Mouse (Mus musculus) limb, embryonic 14.5 days (tissue): ENCODE measurements around the gene Fam71f1. TPM values are rescaled to one million over a fixed set of nuclear protein-coding genes. Genes with fewer than 3 reads are reported as not detected.
A peak's percentile ranks its signal among the peaks of the same experiment; 100 is the strongest.

Experiments used
- ATAC-seq: fragments of 200-750 bp; cut with Nextera tagmentation; 2 replicates; pipeline ENCODE4 v1.8.0; 2017; ENCODE audit warnings: low read depth, moderate number of reproducible peaks, moderate TSS enrichment; ENCODE audit not compliant: low FRiP score
- DNase-seq: peaks from one replicate; pipeline ENCODE4 v3.0.0-alpha.2; 2015; ENCODE audit warnings: low spot score
- H3K27ac ChIP-seq: fragments of 300-500 bp; sonication (generic); replicated peaks from 2 replicates; pipeline ENCODE4 v1.5.1; 2014; ENCODE audit warnings: low read depth, mild to moderate bottlenecking, low read length, moderate library complexity, mixed read lengths
- H3K27me3 ChIP-seq: fragments of 300-500 bp; sonication (generic); 2 replicates; pipeline ENCODE4 v1.6.1; 2014; ENCODE audit warnings: low read length, mixed read lengths; ENCODE audit not compliant: control insufficient read depth, insufficient read depth
- H3K36me3 ChIP-seq: fragments of 300-500 bp; sonication (generic); 2 replicates; pipeline ENCODE4 v1.6.1; 2014; ENCODE audit warnings: mild to moderate bottlenecking, low read length, moderate library complexity, mixed read lengths; ENCODE audit not compliant: control insufficient read depth, insufficient read depth
- H3K4me1 ChIP-seq: fragments of 300-500 bp; sonication (generic); 2 replicates; pipeline ENCODE4 v1.6.1; 2014; ENCODE audit warnings: antibody characterized with exemption, low read length, mixed read lengths; ENCODE audit not compliant: control insufficient read depth, insufficient read depth
- H3K4me2 ChIP-seq: fragments of 300-500 bp; sonication (generic); replicated peaks from 2 replicates; pipeline ENCODE4 v1.6.1; 2014; ENCODE audit warnings: low read depth, mild to moderate bottlenecking, low read length, moderate library complexity; ENCODE audit not compliant: severe bottlenecking
- H3K4me3 ChIP-seq: fragments of 300-500 bp; sonication (generic); replicated peaks from 2 replicates; pipeline ENCODE4 v1.5.1; 2014; ENCODE audit warnings: low read length
- H3K9ac ChIP-seq: fragments of 300-500 bp; sonication (generic); 2 replicates; pipeline ENCODE4 v1.6.1; 2014; ENCODE audit warnings: mild to moderate bottlenecking, low read depth, low read length, moderate library complexity; ENCODE audit not compliant: severe bottlenecking
- H3K9me3 ChIP-seq: fragments of 300-500 bp; sonication (generic); 2 replicates; pipeline ENCODE4 v1.6.1; 2016; ENCODE audit warnings: low read length; ENCODE audit not compliant: control insufficient read depth
- POLR2A ChIP-seq: fragments of 200-500 bp; IDR thresholded peaks from 2 replicates; pipeline ENCODE4 v1.8.0; 2012; ENCODE audit warnings: inconsistent platforms, mild to moderate bottlenecking, moderate library complexity, borderline replicate concordance; ENCODE audit not compliant: insufficient read depth, insufficient read length; ENCODE audit errors: extremely low read depth
- WGBS: fragments of 180-500 bp; shearing (Covaris S2); extraction: QIAGEN DNeasy Blood & Tissue Kit; methylation state at CpG from one replicate; pipeline ENCODE4 v1.1.7; 2014; 5-methylcytosine and 5-hydroxymethylcytosine counted together
- polyA plus RNA-seq, 2 experiments: library from polyadenylated mRNA; depleted of rRNA in 1 of 2; stranded (reverse) in 1 of 2; unstranded in 1 of 2; fragments of >200 nt; fragmentation: Nextera tagmentation in 1 of 2; extraction: Ambion mirVana in 1 of 2; gene quantifications; 2 replicates each; pipeline versions ENCODE4 v1.2.1 to v1.2.3; 2012 to 2014

The Fam71f1 gene
- polyA plus RNA-seq (2012; rRNA removed) (0.10 and 0.27 TPM in 2 replicates), polyA plus RNA-seq (2014; fragmentation: Nextera tagmentation; extraction: Ambion mirVana) (0.23 TPM in 1 of 2 replicates, not detected in the other)

DNA sequence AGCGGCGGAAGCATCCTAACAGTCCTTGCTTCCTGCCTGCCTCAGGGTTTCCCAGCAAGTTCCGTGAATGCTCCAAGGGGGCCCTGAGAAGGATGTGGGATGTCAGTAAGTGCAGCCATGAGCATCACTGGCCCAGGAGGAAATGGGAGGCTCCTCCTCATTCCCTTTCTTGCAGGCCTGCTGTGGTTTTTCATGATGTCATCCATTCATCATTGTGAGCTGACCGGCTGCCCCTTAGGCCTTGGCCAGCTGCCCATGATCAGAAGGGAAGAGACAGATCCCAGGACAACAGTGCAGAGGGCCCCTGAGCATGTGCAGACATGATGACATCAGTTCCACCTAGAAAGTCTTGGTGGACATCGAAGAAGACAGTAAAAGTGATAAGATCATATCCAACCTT is at the start of gene Fam71f1:
Gene Fam71f1, plus strand, starts transcription at position 262 of the 400 bp plus-strand sequence.
- WGBS, result 54% methylated on average over 4 of the region's 5 CpGs
- no peak for TF ChIP-seq POLR2A
- DNase-seq (peak; percentile 28), ATAC-seq (no peak)
- Histone ChIP-seq H3K9me3 (no peaks in the 10 kb centered on the region), H3K4me1 (no peaks in the 10 kb centered on the region), H3K4me3 (no peak within 1 kb of the TSS), H3K36me3 (no peaks in the 10 kb centered on the region), H3K27me3 (no peaks in the 10 kb centered on the region), H3K27ac (no peak within 1 kb of the TSS), H3K4me2 (no peak within 1 kb of the TSS), H3K9ac (no peak within 1 kb of the TSS)

DNA sequence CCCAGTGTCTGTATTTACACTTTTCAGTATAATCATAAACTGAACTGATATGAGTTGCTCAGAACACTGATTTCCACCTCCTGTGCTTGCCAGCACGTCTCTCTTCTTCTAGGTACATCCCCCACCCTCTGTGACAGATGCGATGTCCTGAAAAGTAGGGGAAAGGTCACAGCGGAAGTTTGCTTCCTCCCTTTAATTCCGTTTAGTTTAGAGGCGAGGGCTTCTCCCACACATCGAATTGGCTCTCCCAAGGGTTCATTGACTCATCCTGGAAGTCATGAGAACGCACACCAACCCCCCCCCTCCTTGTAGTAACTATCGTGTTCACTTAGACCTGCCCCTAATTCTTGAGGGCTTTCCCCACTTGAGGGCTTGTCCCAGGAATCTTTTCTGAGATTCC is 48.0 kb upstream of the Fam71f1 start:
- DNase-seq, result peak; percentile 3

DNA sequence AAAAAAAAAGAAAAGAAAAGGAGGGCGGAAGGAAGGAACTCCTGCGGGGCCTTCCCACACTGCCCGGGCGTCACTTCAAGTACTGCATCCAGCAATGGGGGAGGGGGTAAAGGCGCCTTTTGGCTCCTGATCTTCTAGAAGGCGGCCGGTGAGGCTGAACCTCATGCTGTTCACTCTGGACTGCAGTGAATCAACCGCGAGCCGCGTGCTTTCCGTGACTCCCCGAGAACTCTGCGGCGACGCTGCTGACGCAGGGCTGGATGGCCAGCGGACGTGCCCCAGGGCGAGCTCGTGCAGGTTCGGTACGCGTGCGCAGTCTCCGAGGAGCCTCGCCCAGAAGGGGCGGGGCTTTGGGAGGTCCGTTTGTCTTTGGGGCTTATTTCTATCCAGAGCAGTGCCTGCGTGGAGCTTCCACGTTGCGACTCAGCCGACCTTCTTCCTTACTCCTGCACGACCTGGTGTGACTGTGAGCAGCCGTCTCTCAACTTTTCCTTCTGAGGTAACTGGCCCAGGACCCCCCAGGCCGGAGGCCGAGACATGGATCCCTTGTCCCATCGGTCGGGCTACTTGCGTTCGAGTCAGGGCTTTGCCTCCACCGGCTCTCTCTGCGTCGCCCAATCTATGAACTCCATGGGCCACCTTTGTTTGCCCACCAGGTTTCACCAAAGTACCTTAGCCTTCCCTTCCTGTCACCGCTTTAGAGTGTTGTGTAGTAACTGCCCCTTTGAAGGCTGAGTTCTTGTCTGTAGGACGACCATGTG is 46.4 kb upstream of the Fam71f1 start, which contains the start of gene Hilpda:
Gene Hilpda, plus strand, starts transcription at position 177 of the 761 bp plus-strand sequence.
- WGBS, result 0% methylated on average over 42 of the region's 46 CpGs
- ATAC-seq, result peak; percentile 99
- DNase-seq, result peak; percentile 94
- TF ChIP-seq POLR2A, result peak; percentile 92; the same call in 1 of the 2 replicates
- peaks cover 5% of the 10 kb centered on the region; the same call in 1 of the 2 replicates for H3K4me1 ChIP-seq
- H3K9me3 ChIP-seq, result no peaks in the 10 kb centered on the region
- H3K36me3 ChIP-seq, result peaks cover 15% of the 10 kb centered on the region
- H3K27me3 ChIP-seq, result no peaks in the 10 kb centered on the region
- peak within 1 kb of the TSS; percentile 75 for H3K27ac ChIP-seq
- peak within 1 kb of the TSS; percentile 80 for H3K9ac ChIP-seq
- peak within 1 kb of the TSS; percentile 62 for H3K4me2 ChIP-seq
- H3K4me3 ChIP-seq, result peak within 1 kb of the TSS; percentile 62

More for the DNA sequence above, 48.0 kb upstream of the Fam71f1 start:
- Histone ChIP-seq H3K9me3 (no peaks in the 10 kb centered on the region), H3K9ac (no peak overlapping the region), H3K27ac (no peak overlapping the region), H3K27me3 (no peaks in the 10 kb centered on the region), H3K4me3 (no peak overlapping the region), H3K4me2 (peak overlapping the region; percentile 13; the same call in 1 of the 2 replicates), H3K36me3 (peaks cover 11% of the 10 kb centered on the region), H3K4me1 (peaks cover 5% of the 10 kb centered on the region; the same call in 1 of the 2 replicates)
- TF ChIP-seq POLR2A, result no peak
- 9% methylated on average over 8 of the region's 8 CpGs for WGBS
- ATAC-seq, result no peak

DNA sequence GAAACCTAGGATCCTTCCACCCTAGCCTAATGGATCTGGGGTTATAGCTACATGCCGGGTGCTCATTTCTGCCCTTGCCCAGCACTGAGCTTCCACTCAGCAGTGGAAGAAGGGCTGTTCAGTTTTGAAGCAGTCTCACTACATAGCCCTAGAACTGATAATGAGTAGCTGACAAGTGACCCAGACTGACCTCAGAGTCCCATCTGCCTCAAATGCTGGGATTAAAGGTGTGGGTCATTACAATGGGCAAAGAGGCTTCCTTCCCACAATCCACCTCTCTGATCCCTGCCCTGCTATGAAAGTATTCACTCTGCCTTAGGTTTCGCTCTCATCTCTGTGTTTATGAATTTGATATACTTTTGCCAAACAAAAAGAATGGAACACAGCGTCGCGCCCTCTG is 42.2 kb upstream of the Fam71f1 start:
- no peak overlapping the region for H3K4me3 ChIP-seq
- H3K36me3 ChIP-seq, result peaks cover 15% of the 10 kb centered on the region
- ATAC-seq, result no peak
- H3K27me3 ChIP-seq, result no peaks in the 10 kb centered on the region
- no peak for DNase-seq
- no peak overlapping the region for H3K9ac ChIP-seq
- no peak overlapping the region for H3K4me2 ChIP-seq
- TF ChIP-seq POLR2A, result no peak
- H3K9me3 ChIP-seq, result no peaks in the 10 kb centered on the region
- WGBS, result 94% methylated on average over 5 of the region's 5 CpGs
- H3K27ac ChIP-seq, result no peak overlapping the region
- H3K4me1 ChIP-seq, result peaks cover 5% of the 10 kb centered on the region; the same call in 1 of the 2 replicates

DNA sequence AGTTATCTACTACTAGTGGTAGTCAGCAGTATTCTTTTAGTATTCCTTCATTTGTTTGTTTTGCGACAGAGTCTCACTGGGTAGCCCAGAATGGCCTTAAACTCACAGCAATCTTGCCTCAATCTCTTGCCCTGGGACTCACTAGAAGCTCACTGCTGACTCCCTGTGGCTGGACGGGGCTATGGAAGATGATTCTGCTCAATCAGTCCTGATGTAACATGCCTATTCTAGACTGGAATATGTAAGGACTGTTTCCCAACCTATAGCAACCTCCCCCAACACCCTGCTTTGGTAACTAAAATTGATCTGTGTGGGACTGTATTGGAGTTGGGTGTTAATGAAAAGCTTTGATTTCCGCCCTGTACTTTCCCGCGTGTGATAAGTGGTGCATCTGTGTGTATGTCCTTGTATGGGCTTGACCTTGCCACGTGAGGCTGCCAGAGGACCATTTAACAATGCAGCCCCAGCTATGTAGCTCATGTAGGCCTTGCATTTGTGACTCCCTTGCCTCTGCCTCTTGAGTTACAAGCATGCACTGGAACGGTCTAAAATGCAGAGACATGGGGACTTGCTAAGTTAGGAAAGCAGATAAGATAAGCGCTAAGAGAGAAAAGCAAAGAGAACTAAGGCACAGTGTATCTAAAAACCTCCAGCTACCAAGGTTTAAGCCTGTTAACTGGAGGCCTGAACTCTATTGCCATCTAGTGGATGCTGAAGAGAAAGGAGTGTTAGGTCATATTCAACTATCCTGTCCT is 40.2 kb upstream of the Fam71f1 start:
- no peak overlapping the region for H3K9ac ChIP-seq
- no peaks in the 10 kb centered on the region for H3K4me1 ChIP-seq
- no peak overlapping the region for H3K4me2 ChIP-seq
- H3K9me3 ChIP-seq, result no peaks in the 10 kb centered on the region
- DNase-seq (peak; percentile 88), ATAC-seq (peak; percentile 65; the same call in 1 of the 2 replicates)
- H3K4me3 ChIP-seq, result no peak overlapping the region
- peaks cover 15% of the 10 kb centered on the region for H3K36me3 ChIP-seq
- 28% methylated on average over 8 of the region's 8 CpGs for WGBS
- TF ChIP-seq POLR2A, result no peak
- no peak overlapping the region for H3K27ac ChIP-seq
- H3K27me3 ChIP-seq, result no peaks in the 10 kb centered on the region
